In genomic region chr15:80225796-80226195, GRCm38 (mm10) we compare ENCODE assay signal across 9 mouse cellular contexts. TPM values are rescaled to one million over a fixed set of nuclear protein-coding genes. Genes with fewer than 3 reads are reported as not detected.
DNase-seq lines count a peak whose midpoint lies in the region; ATAC-seq and TF ChIP-seq lines count a peak whose summit lies in the region.
"Had no signal": no experiment of that assay in that cellular context is flagged by ENCODE, and none has a peak within 500 bp of the region (broad histone marks: within the 10 kb centered on the region; RNA-seq: fewer than 3 reads in every experiment).

No protein-coding gene starts in this region.

- H3K9me3 ChIP-seq in neural tube, embryonic 15.5 days (replicated peaks) = no peaks in the 10 kb centered on the region
- H3K9me3 ChIP-seq in stomach, postnatal 0 days (ENCODE audit: control insufficient read depth, low read length) = no peaks in the 10 kb centered on the region

- H3K4me3 ChIP-seq in neural tube, embryonic 15.5 days (replicated peaks) = no peak overlapping the region
- H3K4me3 ChIP-seq in lung, adult 2 months (replicated peaks; ENCODE audit: extremely low read depth, low read depth, low read length) = no peak overlapping the region
- no peak overlapping the region for H3K4me3 ChIP-seq in stomach, postnatal 0 days (ENCODE audit: low read depth, low read length)

- TF ChIP-seq POLR2A in lung, adult 2 months (IDR thresholded peaks at IDR 0.05; ENCODE audit: borderline replicate concordance, extremely low read depth, low read depth, low read length) = no peak

- WGBS in neural tube, embryonic 15.5 days = 51% methylated on average over 2 of the region's 2 CpGs
- WGBS in lung, adult 2 months = 46% methylated on average over 2 of the region's 2 CpGs
- 44% methylated on average over 2 of the region's 2 CpGs for WGBS in stomach, postnatal 0 days

- H3K27ac ChIP-seq in neural tube, embryonic 15.5 days (replicated peaks) = no peak overlapping the region
- H3K27ac ChIP-seq in stomach, postnatal 0 days (replicated peaks) = no peak overlapping the region

- no peak overlapping the region for H3K4me2 ChIP-seq in neural tube, embryonic 15.5 days
- H3K4me2 ChIP-seq in stomach, postnatal 0 days (replicated peaks; ENCODE audit: low read depth) = no peak overlapping the region

- peak; percentile 48 for DNase-seq in cerebellum, adult 11 months
- no peak for DNase-seq in cerebellum, adult 11-12 months
- DNase-seq in neural tube, embryonic 10.5 days (ENCODE audit: extremely low spot score, low spot score) = peak; percentile 61
- DNase-seq in cerebellum, adult 8-10 months = peak; percentile 54
- DNase-seq in hindlimb bud, embryonic 11.5 days (ENCODE audit: extremely low spot score, low read depth, low spot score) = peak; percentile 28
- DNase-seq in lung, adult 2 months = peak; percentile 37
- DNase-seq in stomach, postnatal 0 days (ENCODE audit: low spot score) = peak; percentile 73

- H3K4me1 ChIP-seq in neural tube, embryonic 15.5 days = 0 out of 2 replicates have a peak, but pooled peaks cover 3% of the 10 kb centered on the region
- H3K4me1 ChIP-seq in lung, adult 2 months (ENCODE audit: control insufficient read depth, insufficient read depth, low read length) = no peaks in the 10 kb centered on the region
- no peaks in the 10 kb centered on the region for H3K4me1 ChIP-seq in stomach, postnatal 0 days (replicated peaks; ENCODE audit: control insufficient read depth, insufficient read depth)

- no peaks in the 10 kb centered on the region for H3K36me3 ChIP-seq in neural tube, embryonic 15.5 days
- H3K36me3 ChIP-seq in stomach, postnatal 0 days (ENCODE audit: control insufficient read depth, insufficient read depth, low read length) = no peaks in the 10 kb centered on the region

- no peak overlapping the region for H3K9ac ChIP-seq in neural tube, embryonic 15.5 days (replicated peaks)
- H3K9ac ChIP-seq in stomach, postnatal 0 days (ENCODE audit: low read length) = no peak overlapping the region

- H3K27me3 ChIP-seq in neural tube, embryonic 15.5 days (replicated peaks) = no peaks in the 10 kb centered on the region
- no peaks in the 10 kb centered on the region for H3K27me3 ChIP-seq in stomach, postnatal 0 days (ENCODE audit: control insufficient read depth, insufficient read depth, low read length)
- H3K27me3 ChIP-seq: Patski had no signal

- TF ChIP-seq EP300 in stomach, postnatal 0 days (optimal IDR thresholded peaks at IDR 0.05) = no peak

- ATAC-seq in neural tube, embryonic 15.5 days (ENCODE audit: low FRiP score) = no peak
- peak; percentile 38; the same call in 1 of the 2 replicates for ATAC-seq in stomach, postnatal 0 days (ENCODE audit: low FRiP score, low TSS enrichment)

- peak; percentile 38; the same call in 1 of the 2 replicates for TF ChIP-seq CTCF in lung, adult 2 months (IDR thresholded peaks at IDR 0.05; ENCODE audit: insufficient read depth, low read length)
- TF ChIP-seq CTCF in stomach, postnatal 0 days (IDR thresholded peaks at IDR 0.05; ENCODE audit: low read depth) = peak; percentile 80

RNA-seq across cellular contexts. Expression of gene Mief1, which starts 8.0 kb away (rescaled TPM):
- polyA plus RNA-seq in neural tube, embryonic 15.5 days (2015; fragmentation: Nextera tagmentation; extraction: Ambion mirVana) = 33.3 and 34.5 TPM in 2 replicates
- 10.7 and 14.6 TPM in 2 replicates for polyA plus RNA-seq in lung, adult 2 months (2012; rRNA removed)
- 12.6 TPM in 2 replicates for polyA plus RNA-seq in stomach, postnatal 0 days (2015; fragmentation: Nextera tagmentation; extraction: Ambion mirVana)

RNA-seq across cellular contexts. Expression of gene AC140267.1, which starts 9.8 kb away (rescaled TPM):
- polyA plus RNA-seq in neural tube, embryonic 15.5 days (2015; fragmentation: Nextera tagmentation; extraction: Ambion mirVana) = 1.7 TPM in 1 of 2 replicates, not detected in the other
- polyA plus RNA-seq in lung, adult 2 months (2012; rRNA removed) = not detected in 2 replicates
- polyA plus RNA-seq in stomach, postnatal 0 days (2015; fragmentation: Nextera tagmentation; extraction: Ambion mirVana) = not detected in 2 replicates
- polyA plus RNA-seq: Patski had no signal

RNA-seq across cellular contexts. Expression of gene Atf4, which starts 29.2 kb away (rescaled TPM):
- polyA plus RNA-seq in neural tube, embryonic 15.5 days (2015; fragmentation: Nextera tagmentation; extraction: Ambion mirVana) = 106 and 113 TPM in 2 replicates
- 142 and 154 TPM in 2 replicates for polyA plus RNA-seq in lung, adult 2 months (2012; rRNA removed)
- polyA plus RNA-seq in stomach, postnatal 0 days (2015; fragmentation: Nextera tagmentation; extraction: Ambion mirVana) = 104 and 114 TPM in 2 replicates

RNA-seq across cellular contexts. Expression of gene Rps19bp1, which starts 38.3 kb away (rescaled TPM):
- polyA plus RNA-seq in neural tube, embryonic 15.5 days (2015; fragmentation: Nextera tagmentation; extraction: Ambion mirVana) = 72.6 and 83.9 TPM in 2 replicates
- 14.4 and 15.6 TPM in 2 replicates for polyA plus RNA-seq in lung, adult 2 months (2012; rRNA removed)
- 39.5 and 43.3 TPM in 2 replicates for polyA plus RNA-seq in stomach, postnatal 0 days (2015; fragmentation: Nextera tagmentation; extraction: Ambion mirVana)

RNA-seq across cellular contexts. Expression of gene Mgat3, which starts 52.3 kb away (rescaled TPM):
- polyA plus RNA-seq in neural tube, embryonic 15.5 days (2015; fragmentation: Nextera tagmentation; extraction: Ambion mirVana) = 15.8 and 17.5 TPM in 2 replicates
- polyA plus RNA-seq in lung, adult 2 months (2012; rRNA removed) = 21.5 and 23.9 TPM in 2 replicates
- 5.8 and 5.9 TPM in 2 replicates for polyA plus RNA-seq in stomach, postnatal 0 days (2015; fragmentation: Nextera tagmentation; extraction: Ambion mirVana)
